Mouse (Mus musculus) cerebellum, adult 11 months (tissue): ENCODE measurements around the gene Ncam1.

Experiments
- DNase-seq: peaks from one replicate; pipeline ENCODE4 v3.0.0; 2022

Ncam1 gene

DNA sequence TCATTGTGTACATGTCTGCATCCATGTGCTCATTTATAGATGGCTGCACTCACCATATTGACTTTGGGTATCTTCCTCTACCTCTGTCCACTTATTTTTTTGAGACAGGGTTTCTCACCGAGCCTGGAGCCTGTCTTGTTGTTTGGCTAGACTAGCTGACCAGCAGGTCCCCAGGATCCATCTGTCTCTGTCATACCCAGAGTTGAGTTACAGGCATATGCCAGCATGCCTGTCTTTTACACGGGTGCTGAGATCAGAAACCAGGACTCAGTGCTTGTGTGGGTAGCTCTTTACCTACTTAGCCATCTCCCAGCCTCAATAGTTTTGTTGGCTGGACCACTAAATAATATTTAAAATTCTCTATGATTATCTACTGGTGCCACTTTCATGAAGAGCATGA lies 180.5 kb downstream of the Ncam1 start:
- peak; percentile 60 for DNase-seq

DNA sequence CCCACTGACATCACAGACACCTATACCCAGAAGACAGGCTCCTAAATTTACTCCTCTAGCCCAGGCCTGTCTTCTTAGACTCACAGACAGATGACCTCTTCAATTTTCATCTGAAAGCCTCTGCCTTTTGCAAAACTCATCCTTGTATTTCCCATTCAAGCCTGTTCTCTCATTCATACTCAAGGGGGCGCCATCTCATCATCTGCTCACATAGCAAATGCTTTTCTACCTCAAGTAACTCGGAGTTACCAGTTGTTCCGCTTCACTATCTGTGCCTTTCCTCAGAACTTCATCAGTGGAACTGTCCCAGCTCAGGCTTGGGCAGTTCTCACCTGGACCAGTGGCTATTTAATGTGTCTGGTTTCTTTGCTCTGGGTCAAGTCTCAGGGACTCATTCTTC lies 181.5 kb downstream of the Ncam1 start:
- peak; percentile 42 for DNase-seq

DNA sequence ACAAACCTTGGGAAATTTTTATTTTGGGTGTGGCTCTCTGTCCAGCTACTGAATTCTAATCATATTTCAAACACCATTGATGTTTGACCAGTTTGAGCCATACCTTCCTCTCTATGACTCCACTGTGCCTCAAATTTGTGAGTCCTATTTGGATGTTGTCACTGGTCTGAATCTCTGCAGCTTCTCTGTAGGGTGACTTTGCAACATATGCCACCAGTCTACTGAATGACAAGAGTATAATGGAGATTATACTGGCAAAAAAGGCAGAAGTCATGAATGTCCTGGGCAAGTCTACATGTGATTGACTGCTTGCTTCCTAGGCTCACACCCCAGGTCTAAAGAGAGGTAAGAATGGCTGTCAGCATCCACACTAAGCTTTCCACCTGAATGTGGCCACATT lies 186.3 kb downstream of the Ncam1 start:
- no peak for DNase-seq

DNA sequence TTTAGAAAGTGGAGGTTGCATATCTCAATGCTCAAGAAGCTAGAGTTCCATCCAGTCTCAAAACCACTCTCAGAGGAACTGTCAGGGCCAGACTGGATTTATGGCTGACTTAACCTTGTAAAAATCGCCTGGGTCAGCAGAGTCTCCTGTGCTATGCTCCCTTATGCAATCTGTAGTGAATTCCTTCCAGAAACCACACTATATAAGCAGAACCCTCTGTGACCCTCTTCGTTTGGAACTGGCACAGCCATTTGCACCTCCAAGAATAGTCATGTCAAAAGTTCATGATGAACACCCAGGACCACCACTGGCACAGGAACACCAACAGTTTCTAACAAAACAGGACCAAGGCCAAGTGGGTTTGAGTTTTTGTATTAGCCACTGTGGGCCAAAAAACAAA lies 190.5 kb downstream of the Ncam1 start:
- DNase-seq, result no peak

DNA sequence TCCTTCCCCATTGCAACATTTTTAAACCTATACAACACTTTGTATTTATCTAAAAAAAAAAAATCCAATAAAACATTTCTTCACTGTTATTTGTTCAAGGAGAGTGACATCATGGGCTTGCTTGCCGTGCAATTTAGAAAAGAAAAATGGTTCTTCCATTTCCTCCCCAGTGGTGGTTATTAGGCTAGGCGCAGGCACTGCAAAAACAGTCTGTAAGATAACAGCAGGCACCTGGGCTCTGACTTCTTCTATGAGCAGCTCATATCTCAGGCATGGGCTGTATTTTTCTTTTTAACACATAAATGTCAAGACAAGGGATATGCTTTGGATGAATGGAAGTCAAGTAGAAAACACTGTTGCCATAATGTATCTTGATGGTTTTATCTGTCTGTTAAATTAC lies 192.0 kb downstream of the Ncam1 start:
- no peak for DNase-seq

DNA sequence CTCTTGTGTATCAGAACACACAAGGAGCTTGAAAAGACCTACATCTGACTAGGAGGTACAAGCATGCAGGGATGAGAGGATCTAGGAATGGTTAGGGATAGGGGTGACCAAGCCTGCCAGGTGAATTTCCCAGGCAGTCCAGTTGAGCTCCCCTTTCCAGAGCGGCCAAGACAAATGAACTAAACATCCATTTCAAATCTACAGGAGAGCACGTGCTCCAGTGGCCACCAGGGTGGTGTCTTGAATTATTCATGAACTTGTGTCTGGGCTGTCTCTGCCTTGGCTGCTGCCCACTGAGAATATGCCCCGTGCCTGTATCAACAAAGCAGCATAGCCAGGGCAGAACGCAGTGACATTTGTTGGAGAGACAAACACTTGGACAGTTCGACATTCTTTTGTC lies 192.4 kb downstream of the Ncam1 start:
- DNase-seq, result no peak

DNA sequence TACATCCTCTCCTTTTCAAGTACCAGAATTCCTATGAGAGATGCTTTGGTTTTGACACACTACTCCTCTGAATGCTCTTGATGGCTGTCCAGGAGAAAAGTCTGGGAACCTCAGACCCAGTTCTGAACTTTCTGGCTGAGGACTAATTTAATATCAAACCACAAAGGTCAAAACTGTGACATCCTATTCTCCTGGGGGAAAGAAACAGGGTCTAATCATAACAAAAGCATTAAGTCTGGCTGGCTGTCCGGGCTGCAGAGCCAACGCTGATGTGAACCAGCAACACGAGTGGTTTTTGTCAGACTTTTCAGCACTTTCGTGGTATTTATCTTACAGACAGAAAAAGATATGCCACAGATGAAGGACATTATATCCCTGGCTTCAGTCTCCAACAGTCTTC lies 192.9 kb downstream of the Ncam1 start:
- no peak for DNase-seq

DNA sequence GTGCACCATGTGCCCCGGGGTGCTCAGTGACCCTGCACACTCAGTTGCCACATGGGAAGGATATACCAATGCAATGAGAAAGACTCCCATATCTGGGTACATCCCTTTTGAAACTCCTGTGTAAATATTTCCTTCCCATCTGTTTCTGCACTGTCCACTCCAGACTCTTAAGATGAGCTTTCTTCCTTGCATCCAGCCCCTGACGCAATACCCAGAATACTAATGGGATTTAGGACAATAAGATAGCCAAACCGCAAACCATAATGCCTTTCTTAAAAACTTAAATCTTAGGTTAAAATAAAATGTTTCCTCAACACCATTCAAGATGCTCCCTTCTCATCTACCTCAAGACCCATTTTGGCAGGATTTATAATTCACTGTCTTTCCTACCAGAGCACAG lies 193.4 kb downstream of the Ncam1 start:
- no peak for DNase-seq

DNA sequence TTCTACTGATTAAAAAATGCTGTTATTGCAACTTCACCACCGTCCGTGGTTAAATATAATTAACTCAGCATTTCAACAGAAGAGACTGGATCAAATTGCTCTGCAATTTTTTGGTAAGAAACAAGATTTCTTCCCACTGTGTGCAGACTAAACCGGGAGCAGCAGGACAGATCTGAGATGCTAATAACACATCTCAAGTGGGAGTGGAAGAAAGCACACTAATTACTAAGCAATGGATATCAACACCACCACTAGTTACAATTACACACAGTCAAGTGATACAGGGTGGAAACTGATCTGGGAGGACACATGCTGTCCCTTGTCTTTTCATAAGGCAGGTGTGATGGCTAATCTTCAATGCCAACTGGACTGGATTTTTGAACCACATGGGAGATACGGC lies 197.5 kb downstream of the Ncam1 start:
- no peak for DNase-seq

DNA sequence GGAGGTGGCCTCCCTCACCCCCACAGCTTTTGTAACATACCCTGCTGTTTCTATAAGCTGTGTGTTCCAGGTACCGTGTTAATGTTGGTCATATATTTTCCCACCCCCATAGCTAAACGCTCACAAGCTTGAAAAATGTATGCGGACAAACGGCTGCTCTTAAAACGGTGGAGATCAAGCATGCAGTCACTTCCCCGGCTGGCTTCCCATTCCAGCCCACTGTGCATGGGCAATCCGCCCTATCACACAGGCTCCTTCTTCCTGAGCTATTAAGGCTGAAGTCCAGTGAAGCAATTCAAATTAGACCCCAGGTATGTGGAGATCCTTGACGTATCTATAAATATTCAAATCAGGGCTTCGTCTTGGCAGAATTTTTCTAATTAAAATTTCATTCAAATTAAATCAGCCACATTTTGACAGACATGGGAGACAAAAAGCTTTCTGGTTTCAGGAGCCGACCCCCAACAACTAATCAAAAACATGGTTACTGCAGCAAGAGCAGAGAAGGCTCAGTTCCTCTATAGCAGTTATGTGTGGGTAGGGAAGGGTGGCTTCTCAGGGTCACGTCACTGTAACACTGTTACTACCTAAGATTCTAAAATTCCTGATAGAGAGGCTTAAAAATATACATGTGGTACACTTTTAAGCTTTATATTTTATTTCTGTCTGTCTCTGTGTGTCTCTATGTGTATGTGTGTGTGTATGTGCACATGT lies 202.9 kb downstream of the Ncam1 start:
- DNase-seq, result peak; percentile 47

DNA sequence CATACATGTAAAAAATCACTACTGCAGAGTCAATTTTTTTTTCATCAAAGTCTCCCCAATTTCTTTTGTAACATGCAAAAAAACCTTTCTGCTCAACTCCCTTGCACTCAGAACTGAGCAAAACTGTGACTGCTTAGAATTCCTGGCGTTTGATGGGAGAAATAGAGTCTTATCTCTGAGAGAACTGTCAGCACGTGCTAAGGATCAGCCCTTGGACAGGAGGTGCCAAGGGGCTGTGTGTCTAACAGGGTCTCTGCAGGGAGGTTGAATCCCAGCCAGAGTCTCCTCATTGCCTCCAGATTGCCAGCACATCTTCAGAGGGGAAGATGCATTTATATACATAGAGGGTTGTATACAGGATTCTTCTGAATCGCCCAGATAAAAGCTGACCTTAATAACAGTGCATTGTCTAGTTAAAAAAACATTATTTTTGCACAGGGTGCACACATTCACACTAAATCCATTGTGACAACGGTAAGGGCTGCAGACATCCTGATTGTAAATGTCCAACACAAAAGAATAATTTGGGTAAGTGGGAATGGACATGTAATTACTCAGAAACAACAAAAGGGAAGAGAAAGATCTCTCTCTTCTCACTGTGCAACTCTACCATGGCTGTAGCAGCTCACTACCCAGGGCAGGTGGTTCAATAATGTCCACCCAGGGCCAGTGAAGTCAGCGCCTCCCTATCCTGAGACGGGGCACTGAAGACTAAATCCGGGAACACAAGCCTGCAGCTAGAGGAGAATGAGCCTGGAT lies 203.7 kb downstream of the Ncam1 start:
- no peak for DNase-seq

DNA sequence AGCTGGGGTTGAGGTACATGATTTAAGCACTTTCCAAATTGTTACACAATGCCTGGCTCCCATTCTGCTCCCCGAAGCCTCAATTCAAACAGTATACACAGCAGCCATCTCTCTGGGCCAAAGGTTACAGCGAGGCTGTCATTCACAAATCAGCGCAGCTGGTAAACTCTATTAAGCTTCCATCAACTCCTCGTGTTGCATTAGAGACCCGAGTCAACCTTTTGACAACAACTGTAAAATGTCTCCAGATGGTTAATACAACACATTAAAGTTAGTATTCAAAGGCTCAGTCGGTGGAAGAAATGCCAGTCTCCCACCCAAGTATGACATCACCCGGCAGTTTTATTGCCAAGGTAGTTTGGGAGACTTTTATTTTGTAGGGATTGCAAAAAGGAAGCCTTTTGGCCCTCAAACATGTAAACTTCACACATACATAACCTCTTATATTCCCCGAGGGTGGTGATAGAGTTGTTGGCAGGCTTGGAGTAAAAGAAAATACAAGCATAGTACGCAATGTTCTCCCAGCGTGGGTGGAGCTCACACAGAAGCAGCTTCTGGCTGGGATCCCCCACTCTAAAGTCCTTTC lies 204.7 kb downstream of the Ncam1 start:
- no peak for DNase-seq

DNA sequence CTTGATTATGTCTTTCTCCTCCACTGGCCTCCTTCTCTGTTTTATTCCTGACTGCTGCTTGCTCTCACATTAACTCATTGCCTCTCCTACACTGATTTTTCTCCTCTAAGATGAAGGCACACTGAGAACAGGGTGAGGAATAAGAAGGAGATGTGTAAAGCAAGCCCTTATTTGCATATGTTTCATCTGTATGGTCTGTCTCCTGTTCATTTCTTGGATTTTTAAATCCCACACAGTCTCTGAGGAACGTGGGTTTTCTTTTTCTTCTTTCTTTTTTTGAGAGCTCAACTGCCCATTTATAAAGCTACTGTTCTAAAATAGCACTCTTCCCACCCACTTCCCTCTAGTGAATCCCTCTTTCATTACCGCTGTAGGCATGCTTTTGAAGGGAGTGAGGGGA lies 206.7 kb downstream of the Ncam1 start:
- DNase-seq, result no peak

DNA sequence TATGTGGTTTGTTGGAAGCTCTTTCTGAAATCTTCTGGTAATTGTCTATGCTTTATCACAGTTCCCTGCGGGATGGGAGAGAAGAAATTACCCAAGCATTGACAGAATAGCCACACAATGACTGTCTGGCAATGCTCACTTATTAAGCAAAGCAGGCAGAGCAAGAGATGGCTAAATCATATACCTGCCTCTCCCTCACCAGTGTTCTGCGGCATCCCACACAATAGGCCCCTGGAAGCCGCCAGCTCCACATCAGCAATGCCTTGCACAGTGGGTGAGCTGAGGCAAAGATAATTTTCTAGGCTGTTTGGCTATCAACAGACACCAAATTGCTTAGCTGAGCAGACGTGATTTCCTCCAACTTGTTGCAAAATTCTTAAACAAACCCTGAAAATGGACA lies 208.5 kb downstream of the Ncam1 start:
- no peak for DNase-seq

DNA sequence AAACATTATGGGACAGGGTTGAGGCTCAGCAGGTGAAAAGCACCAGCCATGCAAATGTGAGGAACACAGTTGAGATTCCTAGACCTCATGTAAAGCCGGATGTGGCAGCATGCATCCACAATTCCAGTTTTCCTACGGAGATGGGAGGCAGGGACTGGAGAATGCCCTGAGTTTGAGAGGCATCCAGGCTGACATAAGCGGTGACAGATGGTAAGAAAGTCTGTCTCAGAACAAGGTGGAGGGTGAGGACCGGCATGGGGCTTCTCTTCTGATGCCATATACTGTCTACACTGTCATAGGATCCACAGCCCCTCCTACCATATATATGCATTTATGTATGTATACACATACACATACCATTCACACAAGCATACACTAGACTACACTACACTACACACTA lies 221.6 kb downstream of the Ncam1 start:
- peak; percentile 73 for DNase-seq

DNA sequence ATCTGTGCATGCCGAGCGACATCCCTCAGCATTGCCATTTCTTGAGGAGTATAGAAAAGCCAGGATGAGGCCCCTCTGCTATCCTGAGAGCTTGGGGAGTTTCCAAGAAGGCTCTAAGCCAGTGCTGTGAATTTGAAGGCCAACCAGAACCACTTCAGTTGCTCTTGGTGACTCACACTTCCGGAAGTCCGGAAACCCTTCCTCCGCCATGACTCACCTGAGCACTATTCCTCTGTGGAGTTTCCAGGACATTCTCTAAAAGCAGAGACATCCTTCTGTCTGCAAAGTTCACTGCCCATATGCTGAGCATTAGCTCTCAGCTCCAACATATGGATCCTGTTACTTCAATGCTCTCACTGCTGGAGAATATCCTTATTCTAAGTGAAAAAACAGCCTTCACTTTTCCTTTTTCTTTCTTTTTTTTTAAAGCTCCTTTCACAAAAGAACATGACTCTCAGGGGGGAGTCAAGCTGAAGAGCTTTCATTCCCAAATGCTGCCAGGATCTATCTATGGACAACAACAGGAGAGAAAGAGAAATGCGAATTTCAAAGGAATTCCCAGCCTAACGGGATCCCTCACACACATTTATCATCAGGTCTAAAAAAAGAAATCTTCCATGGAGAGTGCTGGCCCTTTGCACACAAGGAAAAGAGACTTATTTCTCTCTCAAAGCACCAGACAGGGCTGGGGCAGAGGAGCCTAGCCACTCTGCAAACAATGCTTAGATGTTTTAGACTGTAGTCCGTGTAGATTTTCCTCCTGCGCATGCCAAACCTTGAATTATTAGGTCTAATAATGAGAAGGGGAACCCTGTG lies 226.8 kb downstream of the Ncam1 start:
- DNase-seq, result peak; percentile 34

DNA sequence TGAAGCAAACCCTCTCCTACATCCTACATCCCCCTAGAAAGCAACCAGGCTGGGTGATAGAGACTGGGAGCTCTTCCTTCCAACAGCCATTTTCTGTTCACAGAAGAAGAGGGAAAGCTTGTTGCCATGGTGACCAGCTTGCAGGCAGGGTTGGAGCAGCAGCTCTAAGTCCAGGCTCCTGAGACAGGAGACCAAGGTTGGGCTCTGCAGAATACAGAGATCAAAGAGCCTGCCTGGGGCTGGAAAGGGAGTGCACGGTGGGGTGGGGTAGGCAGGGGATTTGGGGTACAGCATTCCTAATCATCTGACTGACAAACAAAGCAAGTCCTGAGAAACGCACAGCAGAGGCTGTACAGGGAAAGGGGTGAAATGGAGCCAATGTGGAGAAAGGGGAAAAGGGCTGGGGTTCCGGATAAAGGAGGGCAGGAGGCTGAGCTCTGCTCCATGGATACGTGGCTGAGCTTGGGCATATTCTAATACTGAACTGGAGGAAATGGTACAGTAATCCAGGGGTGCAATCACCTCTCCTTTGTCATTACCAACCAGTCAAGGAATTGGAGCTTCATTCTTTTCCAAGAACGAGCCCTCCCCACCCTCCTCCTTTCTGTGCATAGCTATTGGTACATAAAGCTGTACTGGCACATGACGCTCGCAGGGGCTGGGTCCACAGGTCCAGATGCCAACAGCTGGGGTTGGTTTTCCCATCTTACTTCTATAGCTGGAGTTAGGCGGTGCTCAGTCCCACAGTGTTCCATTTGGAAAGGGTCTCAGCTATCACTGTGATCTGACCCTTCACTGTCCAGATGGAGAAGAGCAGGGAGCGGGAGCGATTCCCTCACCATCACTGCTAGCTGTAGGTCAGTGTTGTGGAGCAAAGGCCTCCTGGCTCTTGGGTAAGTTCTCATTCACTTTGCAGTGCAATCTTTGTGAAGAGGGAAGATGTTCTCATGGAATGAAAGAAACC lies 227.7 kb downstream of the Ncam1 start:
- no peak for DNase-seq

DNA sequence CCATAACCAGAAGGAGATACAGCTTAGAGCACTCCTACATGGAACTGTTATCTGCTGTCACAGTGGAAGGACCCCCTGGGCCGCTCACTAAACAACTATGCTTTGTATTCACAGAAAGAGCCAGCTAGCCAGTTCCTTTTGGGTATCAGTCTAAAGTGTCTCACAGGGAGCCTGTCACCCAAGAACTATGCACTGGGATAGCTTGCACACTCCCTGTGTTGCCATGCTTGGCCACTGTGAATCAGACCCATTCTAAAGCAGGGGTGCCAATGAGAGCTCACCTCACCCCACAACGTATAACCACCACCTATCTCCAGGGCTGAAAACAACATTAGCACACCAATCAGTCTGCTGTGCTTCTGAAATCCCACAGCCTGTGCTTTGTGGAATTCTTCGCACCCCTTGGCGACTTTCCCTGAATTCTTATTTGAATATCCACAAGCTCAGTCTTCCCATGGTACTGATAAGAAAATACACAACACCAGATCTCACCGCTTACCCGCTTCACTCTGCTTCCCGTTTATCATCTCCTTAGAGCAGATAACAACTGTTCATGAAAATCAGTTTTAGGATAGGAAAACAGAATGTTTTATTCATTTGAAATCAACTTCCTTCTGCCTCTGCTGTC lies 228.6 kb downstream of the Ncam1 start:
- DNase-seq, result no peak

DNA sequence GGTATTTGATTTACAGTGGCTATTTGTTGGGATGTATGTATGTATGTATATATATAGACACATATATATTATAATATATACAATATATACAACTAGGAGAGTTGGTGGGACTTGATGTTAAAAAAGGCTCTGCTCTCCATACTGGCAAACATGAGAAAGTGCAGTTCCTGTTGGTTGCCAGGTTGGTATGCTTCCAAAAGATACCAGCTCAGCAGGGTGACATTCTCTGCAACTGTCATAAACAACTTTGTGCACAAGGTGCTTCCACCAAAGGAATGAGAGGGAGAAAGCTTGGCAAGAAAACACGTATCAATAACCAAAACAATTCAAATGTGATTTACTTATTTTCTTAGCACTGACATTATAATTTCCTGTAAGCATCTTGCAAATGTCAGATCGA lies 232.9 kb downstream of the Ncam1 start:
- no peak for DNase-seq

DNA sequence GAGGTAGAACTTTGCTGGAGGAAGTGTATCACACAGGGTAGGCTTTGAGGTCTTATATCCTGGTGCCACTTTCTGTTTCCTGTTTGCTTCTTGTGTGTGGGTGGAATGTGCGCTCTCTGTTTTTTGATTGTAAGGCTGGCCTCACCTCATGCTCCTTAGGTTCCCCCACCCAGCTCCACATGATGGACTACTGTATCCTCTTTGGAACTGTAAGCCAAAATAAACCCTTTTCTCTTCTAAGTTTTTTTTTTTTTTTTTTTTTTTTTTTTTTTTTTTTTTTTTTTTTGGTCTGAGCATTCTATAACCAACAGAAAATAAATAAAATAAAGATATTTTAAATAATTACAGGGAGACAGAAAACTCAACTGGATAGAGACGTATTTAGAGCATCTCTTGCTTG lies 239.8 kb downstream of the Ncam1 start:
- DNase-seq, result no peak

DNA sequence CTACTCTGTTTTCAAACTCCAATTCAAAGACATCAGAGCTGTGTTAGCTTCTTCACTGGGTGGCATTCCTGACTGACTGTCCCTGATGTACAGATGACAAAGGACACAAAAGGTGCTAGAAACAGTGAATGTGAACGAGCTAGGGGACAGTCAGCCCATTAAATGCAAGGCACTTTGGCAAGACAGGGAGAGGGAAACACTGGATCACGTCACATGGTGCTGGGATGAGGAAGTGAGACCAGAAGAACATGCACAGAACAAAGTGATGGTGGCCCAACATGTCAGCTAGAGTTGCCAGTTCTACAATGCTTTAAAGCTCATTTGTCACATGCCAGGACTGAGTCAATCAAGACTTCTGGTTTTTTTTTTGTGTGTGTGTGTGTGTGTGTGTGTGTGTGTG lies 247.4 kb downstream of the Ncam1 start:
- no peak for DNase-seq

DNA sequence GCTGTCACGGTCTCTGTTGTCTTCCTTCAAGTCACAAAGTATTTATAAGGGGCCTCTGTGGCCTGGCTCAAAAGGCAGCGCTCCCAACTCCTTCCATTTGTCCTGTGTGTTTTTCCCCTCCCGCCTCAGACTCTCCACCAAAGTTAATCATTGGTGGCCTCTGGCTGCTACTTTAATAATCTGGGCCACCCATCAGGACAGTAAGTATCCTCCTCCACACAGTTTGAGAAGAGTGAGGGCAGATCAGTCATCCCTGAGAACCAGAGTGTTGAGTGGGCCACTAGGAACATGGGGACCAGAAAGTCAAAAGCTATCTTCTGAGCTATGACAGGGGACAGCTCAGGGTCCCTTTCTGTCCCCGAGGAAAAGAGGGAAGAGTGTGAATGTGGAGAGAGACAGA lies 256.1 kb downstream of the Ncam1 start:
- DNase-seq, result no peak
